ENCODE assay signal across 1 mouse cellular context in the genomic region with DNA sequence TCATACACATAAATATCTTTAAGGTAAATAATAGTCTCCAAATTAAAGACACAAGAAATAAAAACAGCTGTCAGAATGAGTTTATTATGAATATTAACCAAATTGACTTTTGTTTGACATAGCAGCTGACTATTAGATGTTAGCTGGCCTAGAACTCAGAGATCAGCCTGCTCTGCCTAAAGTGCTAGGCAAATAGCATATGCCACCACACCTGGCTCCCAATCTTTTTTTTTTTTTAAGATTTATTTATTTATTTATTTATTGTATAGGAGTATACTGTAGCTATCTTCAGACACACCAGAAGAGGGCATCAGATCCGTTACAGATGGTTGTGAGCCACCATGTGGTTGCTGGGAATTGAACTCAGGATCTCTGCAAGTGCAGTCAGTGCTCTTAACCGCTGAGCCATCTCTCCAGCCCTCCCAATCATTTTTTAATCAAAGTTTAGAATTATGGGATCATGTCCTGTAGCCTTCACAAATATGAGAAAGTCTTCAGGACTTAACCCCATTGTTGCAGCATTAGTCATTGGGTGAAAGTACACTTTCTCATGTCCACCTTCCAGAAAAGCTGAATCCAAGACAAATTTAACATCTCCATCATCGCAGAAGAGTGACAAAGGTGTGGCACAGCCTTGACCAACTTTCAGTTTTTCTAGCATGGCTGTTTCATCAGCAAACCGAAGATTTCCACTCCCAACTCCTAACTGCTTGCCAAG.
TF ChIP-seq lines count a peak whose summit lies in the region.

No protein-coding gene starts in this region.

TF ChIP-seq in CH12.LX, 34 proteins besides CTCF, POLR2A, EP300 and RAD21:
- TF ChIP-seq ZNF384 (IDR thresholded peaks at IDR 0.05; ENCODE audit: low read depth, low read length) (peak; percentile 62), SMC3 (IDR thresholded peaks at IDR 0.05; ENCODE audit: low read depth, low read length) (no peak; the same call in 1 of the 2 replicates), TBP (conservative IDR thresholded peaks at IDR 0.05; ENCODE audit: low read depth, low read length) (no peak), CHD1 (IDR thresholded peaks at IDR 0.05; ENCODE audit: low read depth, low read length) (no peak), NELFE (IDR thresholded peaks at IDR 0.05; ENCODE audit: low read depth, low read length) (no peak), TCF12 (IDR thresholded peaks at IDR 0.05; ENCODE audit: low read depth, low read length) (no peak), MYC (IDR thresholded peaks at IDR 0.05; ENCODE audit: low read depth, low read length) (peak; percentile 56; the same call in 1 of the 2 replicates), USF2 (conservative IDR thresholded peaks at IDR 0.05; ENCODE audit: low read depth, low read length) (no peak), CHD2 (IDR thresholded peaks at IDR 0.05; ENCODE audit: low read length) (no peak), IRF4 (IDR thresholded peaks at IDR 0.05; ENCODE audit: low read depth, low read length) (no peak), BHLHE40 (IDR thresholded peaks at IDR 0.05; ENCODE audit: low read depth, low read length) (no peak)
TF ChIP-seq in CH12.LX: peak in this region for 2.
